Mouse (Mus musculus) B cell, adult (primary cell): ENCODE results near the gene Adk. TPM values are rescaled to one million over a fixed set of nuclear protein-coding genes. Genes with fewer than 3 reads are reported as not detected.

Experiments
- total RNA-seq: library from RNA; stranded (reverse); gene quantifications from 4 replicates; pipeline ENCODE4 v1.2.4, GENCODE M21; 2023; ENCODE audit not compliant: inconsistent age

Adk gene
- 12.5 to 17.6 TPM (median 15.7 TPM) in 4 replicates for total RNA-seq

GRCm38 (mm10) chr14:21052112-21052780 is at the start of gene Adk, which contains the start of gene Ap3m1:
Gene Adk (plus strand): TSS chr14:21052574.
Gene Ap3m1 (minus strand): TSS chr14:21052508.

GRCm38 (mm10) chr14:21481231-21481630 is 428.9 kb downstream of the Adk start, which contains the start of gene Kat6b:
Gene Kat6b (plus strand): TSS chr14:21481434.

Other genes with a start within 250 kb of the Adk start
- 1.4 to 2.9 TPM (median 2.0 TPM) in 4 replicates for gene Plau, start 215.9 kb upstream of the Adk start, total RNA-seq
- gene Vcl, start 123.2 kb upstream of the Adk start, total RNA-seq: 20.7 to 22.3 TPM (median 21.9 TPM) in 4 replicates
- gene Ap3m1, start 66 bp upstream of the Adk start, total RNA-seq: 43.3 to 57.2 TPM (median 47.2 TPM) in 4 replicates